Mouse (Mus musculus): ENCODE results near the gene Klhl35.

- TF ChIP-seq POLR2A (IDR thresholded peaks at IDR 0.05; ENCODE audit: borderline replicate concordance, extremely low read depth, insufficient read depth, insufficient read length, poor library complexity, severe bottlenecking) (no peak), CTCF (IDR thresholded peaks at IDR 0.05; ENCODE audit: borderline replicate concordance, extremely low read depth, insufficient read depth, insufficient read length) (no peak)
Observed at GRCm38 (mm10) chr7:99499128-99499527, 33.3 kb downstream of the Klhl35 start.

Data from brain, embryonic 14.5 days (tissue).